Mouse (Mus musculus): ENCODE results near the gene Slc41a2. TPM values are rescaled to one million over a fixed set of nuclear protein-coding genes. Genes with fewer than 3 reads are reported as not detected.

Gene Slc41a2
- total and polyA plus RNA-seq, 3 experiments = 0.17 TPM; not detected in 2

GRCm38 (mm10) chr10:83183634-83184479, 153.8 kb downstream of the Slc41a2 start:
- Histone ChIP-seq H3K9ac (ENCODE audit: insufficient read depth, low read depth) (no peak overlapping the region), H3K9me3 (replicated peaks; ENCODE audit: low read length) (peaks cover 2% of the 10 kb centered on the region), H3K4me2 (ENCODE audit: insufficient read depth, low read depth, poor library complexity, severe bottlenecking) (no peak overlapping the region), H3K27ac (ENCODE audit: insufficient read depth, low read depth) (no peak overlapping the region), H3K79me2 (replicated peaks; ENCODE audit: control insufficient read depth, extremely low read depth, insufficient read depth, poor library complexity, severe bottlenecking) (no peaks in the 10 kb centered on the region), H3K4me1 (ENCODE audit: control insufficient read depth in 1 of 2, insufficient read depth in 2 of 2) (peaks cover 11 to 44% of the 10 kb centered on the region in 2 experiments), H3K36me3 (replicated peaks in 1 of 2; ENCODE audit: control insufficient read depth in 1 of 2, insufficient read depth in 1 of 2, low read length in 1 of 2) (no peaks in the 10 kb centered on the region), H3K4me3 (replicated peaks in 1 of 3; ENCODE audit: low read depth in 2 of 3, low read length in 2 of 3, poor library complexity in 1 of 3) (no peak overlapping the region), H3K27me3 (replicated peaks) (no peaks in the 10 kb centered on the region)
- dilution Hi-C loops (cut with MboI; ENCODE audit: extremely low pct_ligation_motif_present, extremely low pct_unique_long_range_greater_than_20kb, low sequenced_read_pairs) (no loop called here), in situ Hi-C loops (cut with MboI; ENCODE audit: low pct_ligation_motif_present, low pct_unique_long_range_greater_than_20kb, low sequenced_read_pairs) (no loop called here)
- TF ChIP-seq GABPA (IDR thresholded peaks at IDR 0.05; ENCODE audit: insufficient replicate concordance, low read depth, low read length) (no peak), MAX (IDR thresholded peaks at IDR 0.05; ENCODE audit: low read length) (no peak)
- peak; percentile 41 for DNase-seq (ENCODE audit: extremely low read depth)

GRCm38 (mm10) chr10:83182573-83182960, 155.1 kb downstream of the Slc41a2 start:
- Histone ChIP-seq H3K27me3 (replicated peaks) (no peaks in the 10 kb centered on the region), H3K9me3 (replicated peaks; ENCODE audit: low read length) (peaks cover 2% of the 10 kb centered on the region), H3K4me3 (replicated peaks in 1 of 3; ENCODE audit: low read depth in 2 of 3, low read length in 2 of 3, poor library complexity in 1 of 3) (no peak overlapping the region), H3K79me2 (replicated peaks; ENCODE audit: control insufficient read depth, extremely low read depth, insufficient read depth, poor library complexity, severe bottlenecking) (no peaks in the 10 kb centered on the region), H3K27ac (ENCODE audit: insufficient read depth, low read depth) (no peak overlapping the region), H3K4me2 (ENCODE audit: insufficient read depth, low read depth, poor library complexity, severe bottlenecking) (no peak overlapping the region), H3K4me1 (ENCODE audit: control insufficient read depth in 1 of 2, insufficient read depth in 2 of 2) (peaks cover 11 to 44% of the 10 kb centered on the region in 2 experiments), H3K36me3 (replicated peaks in 1 of 2; ENCODE audit: control insufficient read depth in 1 of 2, insufficient read depth in 1 of 2, low read length in 1 of 2) (no peaks in the 10 kb centered on the region), H3K9ac (ENCODE audit: insufficient read depth, low read depth) (no peak overlapping the region)
- dilution Hi-C loops (cut with MboI; ENCODE audit: extremely low pct_ligation_motif_present, extremely low pct_unique_long_range_greater_than_20kb, low sequenced_read_pairs) = no loop called here
- in situ Hi-C loops (cut with MboI; ENCODE audit: low pct_ligation_motif_present, low pct_unique_long_range_greater_than_20kb, low sequenced_read_pairs) = no loop called here
- peak; percentile 69 for DNase-seq (ENCODE audit: extremely low read depth)
- TF ChIP-seq SIN3A (IDR thresholded peaks at IDR 0.05; ENCODE audit: low read length) (no peak), RAD21 (IDR thresholded peaks at IDR 0.05; ENCODE audit: low read depth, low read length) (peak; percentile 67), ZMIZ1 (IDR thresholded peaks at IDR 0.05; ENCODE audit: low read depth, low read length) (no peak), ZNF384 (IDR thresholded peaks at IDR 0.05; ENCODE audit: low read depth, low read length) (no peak), NELFE (IDR thresholded peaks at IDR 0.05; ENCODE audit: low read depth, low read length) (peak; percentile 23; the same call in 1 of the 2 replicates), SMC3 (IDR thresholded peaks at IDR 0.05; ENCODE audit: low read depth, low read length) (peak; percentile 85), POLR2AphosphoS2 (IDR thresholded peaks at IDR 0.05; ENCODE audit: low read depth, low read length) (no peak), ZC3H11A (IDR thresholded peaks at IDR 0.05; ENCODE audit: low read depth, low read length) (peak; percentile 38), GABPA (IDR thresholded peaks at IDR 0.05; ENCODE audit: insufficient replicate concordance, low read depth, low read length) (no peak), CTCF (conservative IDR thresholded peaks at IDR 0.05 in 1 of 2, IDR thresholded peaks at IDR 0.05 in 1 of 2; ENCODE audit: low read depth in 2 of 2, low read length in 2 of 2) (peak; percentile 69 to 75), USF1 (IDR thresholded peaks at IDR 0.05; ENCODE audit: low read depth, low read length) (no peak)

All from CH12.LX (cell line).